ENCODE assay signal across 10 mouse cellular contexts in genomic region chr6:6914849-6915525, GRCm38 (mm10). TPM values are rescaled to one million over a fixed set of nuclear protein-coding genes. Genes with fewer than 3 reads are reported as not detected.
DNase-seq lines count a peak whose midpoint lies in the region; ATAC-seq and TF ChIP-seq lines count a peak whose summit lies in the region.
"Had no signal": no experiment of that assay in that cellular context is flagged by ENCODE, and none has a peak within 500 bp of the region (broad histone marks: within the 10 kb centered on the region; RNA-seq: fewer than 3 reads in every experiment).

No protein-coding gene starts in this region.

- H3K9ac ChIP-seq in forebrain, embryonic 14.5 days (ENCODE audit: low read length): no peak overlapping the region
- H3K9ac ChIP-seq in midbrain, postnatal 0 days (replicated peaks; ENCODE audit: low read length, poor library complexity, severe bottlenecking): no peak overlapping the region

- no peaks in the 10 kb centered on the region for H3K9me3 ChIP-seq in forebrain, embryonic 14.5 days (replicated peaks; ENCODE audit: control insufficient read depth, low read length)
- H3K9me3 ChIP-seq in limb, embryonic 10.5 days (replicated peaks): no peaks in the 10 kb centered on the region
- no peaks in the 10 kb centered on the region for H3K9me3 ChIP-seq in midbrain, postnatal 0 days (ENCODE audit: low read length)

- WGBS in forebrain, embryonic 14.5 days: 36% methylated on average over 5 of the region's 5 CpGs
- WGBS in limb, embryonic 10.5 days: 41% methylated on average over 5 of the region's 5 CpGs
- 36% methylated on average over 5 of the region's 5 CpGs for WGBS in midbrain, postnatal 0 days

- no peak overlapping the region for H3K4me2 ChIP-seq in forebrain, embryonic 14.5 days (ENCODE audit: low read length)
- H3K4me2 ChIP-seq in midbrain, postnatal 0 days (ENCODE audit: low read depth, low read length, poor library complexity, severe bottlenecking): no peak overlapping the region

- TF ChIP-seq CTCF in midbrain, postnatal 0 days (IDR thresholded peaks at IDR 0.05): peak; percentile 81

- H3K4me3 ChIP-seq in forebrain, embryonic 14.5 days (ENCODE audit: low read depth, low read length): no peak overlapping the region
- no peak overlapping the region for H3K4me3 ChIP-seq in limb, embryonic 10.5 days
- no peak overlapping the region for H3K4me3 ChIP-seq in midbrain, postnatal 0 days (ENCODE audit: low read depth, low read length)
- H3K4me3 ChIP-seq: erythroblast, embryonic 14.5 days; myocyte had no signal

- DNase-seq in thymus, postnatal 0 days (ENCODE audit: low spot score): peak; percentile 32
- no peak for DNase-seq in thymus, adult 18-20 months
- peak; percentile 5 for DNase-seq in c-Kit-positive CD71-positive TER-119-negative erythroid progenitor cells, embryonic 14.5 days (ENCODE audit: low read depth)
- DNase-seq in forebrain, embryonic 14.5 days (ENCODE audit: low spot score): peak; percentile 85
- peak; percentile 43 for DNase-seq in induced T-regulatory cell, adult 2 months (ENCODE audit: low read depth)
- DNase-seq in limb, embryonic 10.5 days (ENCODE audit: low spot score): peak; percentile 47
- peak; percentile 65 for DNase-seq in midbrain, postnatal 0 days (ENCODE audit: low spot score)

- H3K4me1 ChIP-seq in forebrain, embryonic 14.5 days (ENCODE audit: control insufficient read depth, insufficient read depth, low read length): no peaks in the 10 kb centered on the region
- no peaks in the 10 kb centered on the region for H3K4me1 ChIP-seq in limb, embryonic 10.5 days
- no peaks in the 10 kb centered on the region for H3K4me1 ChIP-seq in midbrain, postnatal 0 days (ENCODE audit: insufficient read depth, low read length)

- H3K27me3 ChIP-seq in forebrain, embryonic 14.5 days (replicated peaks; ENCODE audit: control insufficient read depth, insufficient read depth, low read length): no peaks in the 10 kb centered on the region
- H3K27me3 ChIP-seq in limb, embryonic 10.5 days (ENCODE audit: low read depth, poor library complexity, severe bottlenecking): no peaks in the 10 kb centered on the region
- no peaks in the 10 kb centered on the region for H3K27me3 ChIP-seq in midbrain, postnatal 0 days (ENCODE audit: insufficient read depth, low read length)

- H3K36me3 ChIP-seq in forebrain, embryonic 14.5 days (ENCODE audit: control insufficient read depth, insufficient read depth, low read length): no peaks in the 10 kb centered on the region
- no peaks in the 10 kb centered on the region for H3K36me3 ChIP-seq in limb, embryonic 10.5 days
- no peaks in the 10 kb centered on the region for H3K36me3 ChIP-seq in midbrain, postnatal 0 days (ENCODE audit: insufficient read depth, low read length)

- no peak overlapping the region for H3K27ac ChIP-seq in forebrain, embryonic 14.5 days (ENCODE audit: low read depth, low read length)
- no peak overlapping the region for H3K27ac ChIP-seq in limb, embryonic 10.5 days
- H3K27ac ChIP-seq in midbrain, postnatal 0 days (ENCODE audit: low read depth, low read length): no peak overlapping the region

- ATAC-seq in forebrain, embryonic 14.5 days: peak; percentile 88
- peak; percentile 76 for ATAC-seq in midbrain, postnatal 0 days (ENCODE audit: low FRiP score)
- ATAC-seq in monocyte, adult 5-6 weeks (replicated peaks; ENCODE audit: insufficient number of reproducible peaks, low FRiP score, low TSS enrichment, poor library complexity, severe bottlenecking): no peak

RNA-seq across cellular contexts. Expression of gene Dlx5, which starts 33.1 kb away (rescaled TPM):
- 0.23 and 0.50 TPM in 2 replicates for polyA plus RNA-seq in thymus, postnatal 0 days (2015; fragmentation: Nextera tagmentation; extraction: Ambion mirVana)
- 55.7 and 77.2 TPM in 2 replicates for polyA plus RNA-seq in forebrain, embryonic 14.5 days (2014; fragmentation: Nextera tagmentation; extraction: Ambion mirVana)
- polyA plus RNA-seq in limb, embryonic 10.5 days (2016; fragmentation: Nextera tagmentation; extraction: Ambion mirVana): 9.3 and 10.8 TPM in 2 replicates
- total RNA-seq in midbrain, postnatal 0 days (2014; rRNA removed): 0.49 and 0.76 TPM in 2 replicates
- 3.3 and 6.7 TPM in 2 replicates for polyA plus RNA-seq in midbrain, postnatal 0 days (2015; fragmentation: Nextera tagmentation; extraction: Ambion mirVana)
- not detected in 3 replicates for total RNA-seq in monocyte, adult 5-6 weeks (2017)
- polyA plus RNA-seq: erythroblast, embryonic 14.5 days; myocyte had no signal

RNA-seq across cellular contexts. Expression of gene Sdhaf3, which starts 40.8 kb away (rescaled TPM):
- polyA plus RNA-seq in thymus, postnatal 0 days (2015; fragmentation: Nextera tagmentation; extraction: Ambion mirVana): 4.6 and 5.2 TPM in 2 replicates
- polyA plus RNA-seq in forebrain, embryonic 14.5 days (2014; fragmentation: Nextera tagmentation; extraction: Ambion mirVana): 7.4 and 7.6 TPM in 2 replicates
- polyA plus RNA-seq in limb, embryonic 10.5 days (2016; fragmentation: Nextera tagmentation; extraction: Ambion mirVana): 6.7 and 6.8 TPM in 2 replicates
- 4.4 and 5.5 TPM in 2 replicates for total RNA-seq in midbrain, postnatal 0 days (2014; rRNA removed)
- 5.5 and 6.2 TPM in 2 replicates for polyA plus RNA-seq in midbrain, postnatal 0 days (2015; fragmentation: Nextera tagmentation; extraction: Ambion mirVana)
- 1.6 to 5.9 TPM (median 5.0 TPM) in 3 replicates for total RNA-seq in monocyte, adult 5-6 weeks (2017)

RNA-seq across cellular contexts. Expression of gene Dlx6, which starts 51.9 kb away (rescaled TPM):
- polyA plus RNA-seq in thymus, postnatal 0 days (2015; fragmentation: Nextera tagmentation; extraction: Ambion mirVana): not detected in 2 replicates
- 4.4 and 5.8 TPM in 2 replicates for polyA plus RNA-seq in forebrain, embryonic 14.5 days (2014; fragmentation: Nextera tagmentation; extraction: Ambion mirVana)
- polyA plus RNA-seq in limb, embryonic 10.5 days (2016; fragmentation: Nextera tagmentation; extraction: Ambion mirVana): 0.41 and 0.60 TPM in 2 replicates
- 0.57 and 1.5 TPM in 2 replicates for total RNA-seq in midbrain, postnatal 0 days (2014; rRNA removed)
- polyA plus RNA-seq in midbrain, postnatal 0 days (2015; fragmentation: Nextera tagmentation; extraction: Ambion mirVana): 0.81 and 1.1 TPM in 2 replicates
- not detected in 3 replicates for total RNA-seq in monocyte, adult 5-6 weeks (2017)
- polyA plus RNA-seq: erythroblast, embryonic 14.5 days; myocyte had no signal

Comparison
In these comparisons a context has a peak if more than half of its experiments do, and no peak if none do; other contexts are left out.
1. DNase-seq: peak in thymus, postnatal 0 days (single experiment), c-Kit-positive CD71-positive TER-119-negative erythroid progenitor cells, embryonic 14.5 days (single experiment), forebrain, embryonic 14.5 days (single experiment), induced T-regulatory cell, adult 2 months (single experiment), limb, embryonic 10.5 days (single experiment) and midbrain, postnatal 0 days (single experiment); none in thymus, adult 18-20 months (0 of 2).